Mouse (Mus musculus) bone marrow macrophage, adult 2 months (primary cell): Measurements from ENCODE around the gene 6030468B19Rik. TPM values are rescaled to one million over a fixed set of nuclear protein-coding genes. Genes with fewer than 3 reads are reported as not detected.
"Not testable (repeated sequence)": the region's sequence is repeated elsewhere in the genome, so short reads cannot be mapped to it uniquely, and the experiment has no call there.

Source experiments
- H3K27ac ChIP-seq: 2 replicates; pipeline ENCODE4 v1.5.1; 2012; ENCODE audit warnings: low read depth, low read length; ENCODE audit not compliant: insufficient read depth
- H3K4me1 ChIP-seq: 2 replicates; pipeline ENCODE4 v1.6.1; 2012; ENCODE audit warnings: low read length; ENCODE audit not compliant: control insufficient read depth, insufficient read depth
- H3K4me3 ChIP-seq: 2 replicates; pipeline ENCODE4 v1.5.1; 2012; ENCODE audit warnings: mild to moderate bottlenecking, low read length, moderate library complexity; ENCODE audit not compliant: insufficient read depth
- CTCF ChIP-seq: IDR thresholded peaks from 2 replicates; pipeline ENCODE4 v1.5.1; 2012; ENCODE audit warnings: low read depth, mild to moderate bottlenecking, low read length, moderate library complexity
- POLR2A ChIP-seq: IDR thresholded peaks from 2 replicates; pipeline ENCODE4 v1.6.1; 2012; ENCODE audit warnings: mild to moderate bottlenecking, low read depth, low read length, borderline replicate concordance
- polyA plus RNA-seq: library from polyadenylated mRNA; stranded (reverse); fragments of >200 nt; gene quantifications from 2 replicates; pipeline ENCODE4 v1.2.4, GENCODE M21; 2012; ENCODE audit not compliant: missing spikeins, insufficient read depth, insufficient read length

6030468B19Rik gene
- polyA plus RNA-seq, 1 experiment: not detected

DNA sequence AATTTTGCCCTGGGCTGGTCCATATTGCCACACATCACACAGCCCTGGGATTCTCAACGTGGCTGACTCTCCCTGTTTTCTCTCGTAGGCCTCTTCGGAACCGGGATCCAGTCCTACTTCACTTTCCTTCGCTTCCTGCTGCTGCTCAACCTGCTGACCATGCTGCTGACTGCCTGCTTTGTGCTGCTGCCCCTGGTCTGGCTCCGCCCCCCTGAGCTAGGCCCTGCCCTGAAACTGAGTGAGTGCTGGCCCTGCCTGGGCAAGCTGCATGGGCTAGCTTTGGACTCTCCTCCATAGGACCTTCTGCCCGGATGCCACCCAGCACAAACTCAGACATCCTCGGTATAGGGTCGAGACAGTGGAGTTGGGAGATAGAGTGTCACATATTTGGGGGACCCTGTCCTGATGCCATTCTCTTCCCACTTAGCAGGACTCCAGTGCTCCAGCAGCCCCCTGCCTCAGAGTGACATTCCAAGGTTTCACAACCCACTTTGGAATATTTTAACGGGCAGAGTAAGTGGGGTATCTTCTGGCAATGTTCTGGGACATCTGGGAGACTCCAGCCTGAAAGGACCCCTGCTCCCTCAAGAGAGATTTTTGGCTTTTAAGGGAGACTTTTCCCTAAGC is 13.7 kb upstream of the 6030468B19Rik start:
- no peak overlapping the region for H3K4me3 ChIP-seq
- peaks cover 12% of the 10 kb centered on the region for H3K4me1 ChIP-seq
- H3K27ac ChIP-seq: no peak overlapping the region
- TF ChIP-seq POLR2A: no peak
- TF ChIP-seq CTCF: no peak

DNA sequence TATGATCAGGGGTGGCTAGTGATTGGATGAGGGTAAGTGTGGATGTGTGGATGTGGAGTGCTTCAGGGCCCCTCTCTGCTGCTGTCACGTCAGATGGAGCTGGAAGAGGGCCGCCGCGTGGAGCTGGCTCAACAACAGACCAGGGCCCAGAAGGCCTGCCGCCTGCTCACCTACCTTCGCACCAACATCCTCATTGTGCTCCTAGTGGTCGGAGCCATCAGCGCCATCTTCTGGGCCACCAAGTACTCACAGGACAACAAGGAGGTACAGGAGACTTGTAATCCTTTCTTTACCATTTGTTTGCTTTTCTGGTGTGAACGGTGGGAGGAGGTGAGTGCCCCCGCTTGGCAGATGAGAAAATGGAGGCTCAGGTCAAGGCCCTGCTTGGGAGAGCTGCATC is 11.2 kb upstream of the 6030468B19Rik start:
- no peak for TF ChIP-seq POLR2A
- peak; percentile 42; the same call in 1 of the 2 replicates for TF ChIP-seq CTCF

DNA sequence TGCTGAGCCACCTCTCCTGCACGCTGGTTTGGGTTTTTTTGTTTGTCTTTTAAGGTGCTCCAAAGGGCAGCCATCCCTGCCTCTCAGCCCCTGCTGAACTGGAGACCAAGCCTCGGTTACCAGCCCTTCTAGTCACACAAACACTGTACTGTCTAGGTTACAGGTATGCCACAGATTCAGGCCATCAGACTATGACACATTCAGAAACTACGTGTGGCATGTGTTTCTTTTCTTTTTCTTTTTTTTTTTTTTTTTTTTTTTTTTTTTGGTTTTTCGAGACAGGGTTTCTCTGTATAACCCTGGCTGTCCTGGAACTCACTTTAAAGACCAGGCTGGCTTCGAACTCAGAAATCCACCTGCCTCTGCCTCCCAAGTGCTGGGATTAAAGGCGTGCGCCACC is 9.0 kb upstream of the 6030468B19Rik start:
- not testable (repeated sequence) for H3K4me1 ChIP-seq, H3K4me3 ChIP-seq, H3K27ac ChIP-seq

More for the DNA sequence above, 11.2 kb upstream of the 6030468B19Rik start:
- Histone ChIP-seq H3K4me1 (peaks cover 8% of the 10 kb centered on the region), H3K27ac (no peak overlapping the region), H3K4me3 (no peak overlapping the region)

DNA sequence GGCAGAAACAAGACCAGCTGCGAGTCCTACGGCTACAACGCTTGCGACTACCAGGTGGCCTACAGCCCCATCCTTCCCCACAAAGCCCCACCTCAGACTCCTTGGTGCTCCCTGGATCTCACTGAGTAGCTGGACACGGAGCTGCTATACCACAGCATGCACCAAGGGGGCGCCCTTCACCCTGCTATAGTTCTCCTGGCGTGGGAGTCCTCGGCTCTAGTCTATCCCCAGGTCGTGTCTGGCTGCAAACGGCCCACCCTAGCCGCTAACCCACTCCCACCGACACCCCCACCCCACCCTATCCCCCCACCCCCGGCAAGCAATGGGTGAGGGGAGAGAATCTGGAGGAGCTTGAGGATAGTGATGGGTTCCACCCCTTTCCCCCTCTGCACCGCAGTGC is 7.2 kb upstream of the 6030468B19Rik start:
- Histone ChIP-seq H3K27ac (no peak overlapping the region), H3K4me3 (no peak overlapping the region), H3K4me1 (peaks cover 3% of the 10 kb centered on the region; the same call in 1 of the 2 replicates)
- TF ChIP-seq POLR2A (no peak), CTCF (peak; percentile 55; the same call in 1 of the 2 replicates)

DNA sequence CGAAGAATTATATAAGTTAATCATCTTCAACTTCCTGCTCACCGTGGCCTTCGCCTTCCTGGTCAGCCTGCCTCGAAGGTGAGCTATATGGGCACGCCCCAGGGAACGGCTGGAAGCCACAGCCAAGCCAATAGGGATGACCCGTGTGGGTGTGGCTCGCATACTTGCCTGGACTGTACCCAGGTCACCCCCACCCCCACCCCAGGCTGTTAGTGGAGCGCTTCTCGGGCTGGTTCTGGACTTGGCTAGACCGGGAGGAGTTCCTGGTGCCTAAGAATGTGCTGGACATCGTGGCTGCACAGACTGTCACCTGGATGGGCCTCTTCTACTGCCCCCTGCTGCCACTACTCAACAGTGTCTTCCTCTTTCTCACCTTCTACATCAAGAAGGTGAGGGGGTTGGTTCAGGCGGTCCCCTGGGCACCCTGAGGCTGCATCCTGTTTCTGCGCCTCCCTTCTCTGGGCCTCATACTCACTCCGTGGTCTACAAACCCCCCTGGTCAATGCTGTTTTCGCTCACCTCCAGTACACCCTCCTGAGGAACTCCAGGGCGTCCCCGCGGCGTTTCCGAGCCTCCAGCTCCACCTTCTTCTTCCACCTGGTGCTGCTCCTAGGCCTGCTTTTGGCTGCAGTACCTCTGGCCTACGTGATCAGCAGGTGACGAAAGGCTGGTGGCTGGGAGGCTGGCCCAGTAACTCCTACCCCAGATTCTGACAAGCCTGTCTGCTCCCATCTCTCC is 6.6 kb upstream of the 6030468B19Rik start:
- peaks cover 3% of the 10 kb centered on the region; the same call in 1 of the 2 replicates for H3K4me1 ChIP-seq

DNA sequence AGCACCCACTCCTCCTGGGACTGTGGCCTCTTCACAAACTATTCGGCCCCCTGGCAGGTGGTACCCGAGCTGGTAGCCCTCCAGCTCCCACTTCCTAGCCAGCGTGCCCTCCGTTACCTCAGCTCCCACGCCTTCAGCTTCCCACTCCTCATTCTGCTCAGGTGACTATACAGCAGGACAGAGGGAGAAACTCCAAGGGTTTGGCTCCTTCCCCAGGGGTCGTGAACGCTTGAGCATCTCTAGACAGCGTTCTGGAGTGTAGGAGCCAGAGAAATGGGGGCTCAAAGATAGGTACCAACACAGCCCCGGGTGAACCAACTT is 6.1 kb upstream of the 6030468B19Rik start:
- peaks cover 3% of the 10 kb centered on the region; the same call in 1 of the 2 replicates for H3K4me1 ChIP-seq
- no peak overlapping the region for H3K4me3 ChIP-seq
- no peak overlapping the region for H3K27ac ChIP-seq
- TF ChIP-seq CTCF: no peak
- TF ChIP-seq POLR2A: no peak

More for the DNA sequence above, 6.6 kb upstream of the 6030468B19Rik start:
- TF ChIP-seq CTCF (0 out of 2 replicates have a peak, but pooled peaks have one; percentile 19), POLR2A (no peak)
- no peak overlapping the region for H3K4me3 ChIP-seq
- no peak overlapping the region for H3K27ac ChIP-seq

DNA sequence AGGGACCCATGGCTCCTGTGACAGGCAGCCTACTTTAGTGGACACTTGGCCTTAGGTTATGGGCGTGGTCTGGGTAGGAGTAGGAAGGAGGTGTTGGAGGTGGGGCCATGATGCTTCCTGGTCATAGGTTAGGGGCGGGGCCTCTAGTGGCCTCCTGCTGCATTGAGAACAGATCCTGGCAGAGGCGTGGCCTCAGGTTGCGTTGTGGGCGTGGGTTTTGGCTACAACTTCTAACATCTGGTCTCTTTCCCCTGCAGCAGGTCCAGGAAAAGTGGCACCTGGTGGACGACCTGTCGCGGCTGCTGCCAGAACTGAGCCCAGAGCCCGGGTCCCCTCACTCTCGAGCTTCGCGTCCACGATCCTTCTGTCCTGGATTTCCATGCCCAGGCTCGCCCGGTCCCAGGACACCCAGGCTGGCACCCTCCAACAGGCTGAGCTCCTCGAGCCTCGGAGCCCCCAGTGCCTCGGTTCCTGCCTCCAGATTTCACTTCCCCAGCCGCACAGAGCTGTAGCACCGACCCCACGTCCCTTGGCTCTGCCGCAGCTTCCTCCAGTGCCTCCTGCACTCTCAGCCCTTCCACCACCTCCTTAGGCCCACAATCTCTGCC is 5.1 kb upstream of the 6030468B19Rik start:
- Histone ChIP-seq H3K27ac (peak overlapping the region; percentile 5), H3K4me3 (peak overlapping the region; percentile 29), H3K4me1 (peaks cover 3% of the 10 kb centered on the region; the same call in 1 of the 2 replicates)
- TF ChIP-seq CTCF: no peak
- no peak for TF ChIP-seq POLR2A

DNA sequence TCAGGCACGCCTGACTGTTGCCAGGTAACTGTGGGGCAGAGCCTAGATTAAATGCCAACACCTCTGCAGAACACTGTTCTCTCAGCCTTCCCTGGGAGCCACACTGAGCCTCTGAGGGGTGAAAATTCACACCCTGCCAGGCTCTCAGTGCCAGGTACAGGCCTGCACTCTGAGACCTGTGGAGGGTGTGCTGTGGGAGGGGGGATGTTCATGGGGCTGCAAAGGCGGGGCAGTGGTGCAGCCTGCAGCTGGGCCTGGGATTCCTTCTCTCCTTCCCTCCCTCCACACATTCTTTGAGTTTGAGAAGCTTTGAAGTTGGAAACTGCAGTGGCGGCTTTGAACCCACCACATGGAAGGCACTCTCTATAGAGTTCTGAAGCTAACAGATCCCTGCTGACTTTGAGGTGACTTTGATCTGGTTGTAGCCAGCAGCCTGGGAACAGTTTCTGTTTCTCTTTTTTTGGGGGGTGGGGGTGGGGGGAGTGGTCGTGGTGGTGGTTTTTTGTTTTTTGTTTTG is 3.4 kb upstream of the 6030468B19Rik start:
- TF ChIP-seq CTCF (no peak), POLR2A (no peak)
- no peak overlapping the region for H3K27ac ChIP-seq
- H3K4me1 ChIP-seq: peaks cover 10% of the 10 kb centered on the region
- no peak overlapping the region for H3K4me3 ChIP-seq

DNA sequence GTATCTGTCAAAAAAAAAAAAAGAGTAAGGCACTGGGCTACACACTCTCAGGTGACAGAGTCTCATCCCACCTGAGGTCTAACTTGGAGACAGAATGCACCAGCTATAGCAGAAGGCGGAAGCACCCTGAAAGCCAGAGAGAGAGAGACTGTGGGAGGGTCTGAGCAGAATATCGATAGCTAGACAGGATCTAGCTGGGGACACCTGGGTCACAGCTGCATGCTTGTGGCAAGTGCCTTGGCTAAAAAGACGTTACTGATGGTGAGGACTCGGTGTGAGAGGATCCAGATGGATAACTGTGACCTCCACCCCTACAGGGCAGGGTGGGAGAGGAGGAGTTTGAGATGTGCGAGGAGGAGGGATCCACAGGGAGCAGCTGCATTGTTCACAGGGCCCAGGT is 506 bp upstream of the 6030468B19Rik start:
- Histone ChIP-seq H3K4me3 (no peak overlapping the region), H3K27ac (no peak overlapping the region), H3K4me1 (peaks cover 14% of the 10 kb centered on the region)
- TF ChIP-seq POLR2A: no peak
- TF ChIP-seq CTCF: no peak

DNA sequence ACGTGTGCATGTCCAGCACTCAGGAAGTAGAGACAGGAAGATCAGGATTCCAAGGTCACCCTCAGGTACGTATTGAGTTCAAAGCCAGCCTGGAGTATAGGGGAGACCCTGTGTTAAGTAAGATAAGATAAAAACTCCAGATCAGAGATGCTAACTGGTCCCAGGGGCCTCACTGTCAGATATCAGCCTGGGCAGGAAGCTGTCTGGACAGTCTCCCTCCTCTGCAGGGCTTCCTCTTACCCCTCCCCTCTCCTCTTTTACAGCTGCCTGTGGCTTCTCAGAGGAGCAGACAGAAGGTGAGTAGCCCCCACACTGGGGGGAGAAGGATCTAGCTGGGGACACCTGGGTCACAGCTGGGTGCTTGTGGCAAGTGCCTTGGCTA is 691 bp downstream of the 6030468B19Rik start:
- Histone ChIP-seq H3K4me1 (peaks cover 17% of the 10 kb centered on the region), H3K4me3 (no peak overlapping the region), H3K27ac (no peak overlapping the region)
- TF ChIP-seq CTCF (no peak), POLR2A (no peak)
